ENCODE assay signal across 25 mouse cellular contexts in the genomic region with DNA sequence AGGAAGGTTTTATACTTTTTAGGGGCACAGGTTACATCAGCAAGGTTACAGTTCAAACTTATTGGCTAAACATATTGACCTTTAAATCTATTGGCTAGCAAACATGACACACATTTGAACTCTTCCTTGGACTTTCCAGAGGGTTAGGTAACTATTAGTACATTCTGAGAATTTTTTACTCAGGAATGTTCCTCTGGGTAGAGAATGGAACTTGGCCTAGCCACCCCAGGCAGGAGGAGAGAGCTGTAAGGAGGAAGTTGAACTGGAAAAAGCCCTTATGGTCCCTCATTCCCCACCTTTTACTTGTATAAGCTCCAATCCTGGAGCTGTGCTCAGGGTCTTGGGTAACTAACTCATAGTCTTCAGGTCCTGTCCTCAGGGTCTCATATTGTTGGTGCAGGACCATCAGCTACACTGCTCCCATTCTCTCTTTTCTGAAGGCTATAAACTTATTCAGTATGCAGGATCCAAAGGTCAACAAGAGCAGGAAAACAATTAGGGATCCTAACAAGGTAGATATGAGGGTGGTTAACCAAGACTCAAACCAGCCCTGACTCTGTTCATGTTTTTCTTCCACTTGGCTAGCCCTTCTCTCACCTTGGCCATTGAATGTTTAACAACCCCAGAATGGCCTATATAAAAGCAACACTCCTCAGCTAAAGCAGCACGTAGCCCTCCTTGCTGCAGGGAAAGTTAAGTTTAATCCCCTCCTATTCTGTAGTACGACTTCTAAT.
DNase-seq lines count a peak whose midpoint lies in the region; ATAC-seq and TF ChIP-seq lines count a peak whose summit lies in the region.
"Had no signal": no experiment of that assay in that cellular context is flagged by ENCODE, and none has a peak within 500 bp of the region (broad histone marks: within the 10 kb centered on the region; RNA-seq: fewer than 3 reads in every experiment).

No protein-coding gene starts in this region.

- intact Hi-C loops in heart, postnatal 36 days (cut with DNase I): no loop called here

- H3K4me2 ChIP-seq in liver, embryonic 11.5 days: no peak overlapping the region
- no peak overlapping the region for H3K4me2 ChIP-seq in intestine, embryonic 15.5 days (replicated peaks)
- no peak overlapping the region for H3K4me2 ChIP-seq in kidney, postnatal 0 days (ENCODE audit: low read length)
- H3K4me2 ChIP-seq: heart, embryonic 12.5 days; liver, embryonic 13.5 days; lung, embryonic 14.5 days; midbrain, embryonic 12.5 days; neural tube, embryonic 15.5 days had no signal

- ATAC-seq in liver, embryonic 11.5 days (replicated peaks; ENCODE audit: low FRiP score): no peak
- peak; percentile 70 for ATAC-seq in intestine, embryonic 15.5 days
- ATAC-seq in kidney, postnatal 0 days (replicated peaks; ENCODE audit: low FRiP score, low read depth): peak; percentile 82
- ATAC-seq in activated CD4-positive, CD25-positive, alpha-beta regulatory T cell, adult 4 months: no peak
- ATAC-seq: forebrain, embryonic 16.5 days; hindbrain, postnatal 0 days had no signal

- H3K36me3 ChIP-seq in liver, adult 2 months (ENCODE audit: control insufficient read depth, insufficient read depth, low read length): no peaks in the 10 kb centered on the region
- H3K36me3 ChIP-seq in liver, embryonic 11.5 days (ENCODE audit: control insufficient read depth, insufficient read depth, low read length): no peaks in the 10 kb centered on the region
- H3K36me3 ChIP-seq in intestine, embryonic 15.5 days: no peaks in the 10 kb centered on the region
- H3K36me3 ChIP-seq in kidney, postnatal 0 days (ENCODE audit: insufficient read depth, low read length): no peaks in the 10 kb centered on the region
- H3K36me3 ChIP-seq: liver, embryonic 13.5 days; midbrain, embryonic 12.5 days had no signal

- no peak overlapping the region for H3K9ac ChIP-seq in liver, adult 2 months (ENCODE audit: low read depth, low read length)
- H3K9ac ChIP-seq in liver, embryonic 11.5 days (ENCODE audit: low read depth, low read length): no peak overlapping the region
- H3K9ac ChIP-seq in intestine, embryonic 15.5 days: no peak overlapping the region
- H3K9ac ChIP-seq in kidney, postnatal 0 days (ENCODE audit: low read depth, low read length): no peak overlapping the region
- H3K9ac ChIP-seq: heart, embryonic 12.5 days; liver, embryonic 13.5 days; lung, embryonic 14.5 days; midbrain, embryonic 12.5 days; neural tube, embryonic 15.5 days had no signal

- peak; percentile 73 for DNase-seq in liver, adult 2 months (ENCODE audit: extremely low read depth, low read depth, low spot score)
- no peak for DNase-seq in liver, embryonic 11.5 days (ENCODE audit: low spot score)
- DNase-seq in kidney, postnatal 0 days (ENCODE audit: low spot score): peak; percentile 28
- no peak for DNase-seq in heart, postnatal 36 days
- no peak for DNase-seq in urinary bladder, postnatal 25 days (ENCODE audit: low spot score)
- DNase-seq: adrenal gland, postnatal 36 days; cerebellum, adult 11 months; cerebellum, postnatal 10 days; gastrocnemius, postnatal 25 days; heart, adult 18-20 months; heart, postnatal 10 days; left cerebral cortex, postnatal 4 days; liver, embryonic 13.5 days; lung, embryonic 14.5 days; right cerebral cortex, adult 18-20 months; thymus, adult 18-20 months had no signal

- no peak overlapping the region for H3K4me3 ChIP-seq in liver, adult 2 months (ENCODE audit: insufficient read depth, low read depth, low read length)
- H3K4me3 ChIP-seq in liver, embryonic 11.5 days (ENCODE audit: low read depth, low read length): no peak overlapping the region
- no peak overlapping the region for H3K4me3 ChIP-seq in intestine, embryonic 15.5 days (replicated peaks)
- H3K4me3 ChIP-seq in kidney, postnatal 0 days (replicated peaks; ENCODE audit: low read depth, low read length): no peak overlapping the region
- H3K4me3 ChIP-seq: embryonic facial prominence, embryonic 10.5 days; forebrain, embryonic 10.5 days; heart, embryonic 12.5 days; liver, embryonic 13.5 days; midbrain, embryonic 12.5 days; neural tube, embryonic 15.5 days had no signal

- no peaks in the 10 kb centered on the region for H3K79me2 ChIP-seq in liver, adult 2 months (ENCODE audit: control insufficient read depth, insufficient read depth, low read length)

- 0 out of 2 replicates have a peak overlapping the region, but pooled peaks have one; percentile 29 for H3K27ac ChIP-seq in liver, adult 2 months (replicated peaks; ENCODE audit: insufficient read depth, low read depth, low read length)
- no peak overlapping the region for H3K27ac ChIP-seq in liver, embryonic 11.5 days (ENCODE audit: low read depth, low read length)
- no peak overlapping the region for H3K27ac ChIP-seq in intestine, embryonic 15.5 days
- peak overlapping the region; percentile 54; the same call in 1 of the 2 replicates for H3K27ac ChIP-seq in kidney, postnatal 0 days
- H3K27ac ChIP-seq: embryonic facial prominence, embryonic 10.5 days; forebrain, embryonic 10.5 days; hindbrain, postnatal 0 days; liver, embryonic 13.5 days; midbrain, embryonic 12.5 days; neural tube, embryonic 15.5 days had no signal

- no peaks in the 10 kb centered on the region for H3K27me3 ChIP-seq in liver, adult 2 months (ENCODE audit: control insufficient read depth, insufficient read depth, low read length)
- no peaks in the 10 kb centered on the region for H3K27me3 ChIP-seq in liver, embryonic 11.5 days (replicated peaks; ENCODE audit: control insufficient read depth, insufficient read depth, low read length)
- H3K27me3 ChIP-seq in intestine, embryonic 15.5 days (replicated peaks): no peaks in the 10 kb centered on the region
- H3K27me3 ChIP-seq in kidney, postnatal 0 days (ENCODE audit: insufficient read depth, low read length): no peaks in the 10 kb centered on the region
- H3K27me3 ChIP-seq: heart, embryonic 12.5 days; liver, embryonic 13.5 days; midbrain, embryonic 12.5 days; neural tube, embryonic 15.5 days had no signal

- H3K9me3 ChIP-seq in liver, embryonic 11.5 days (ENCODE audit: control insufficient read depth, low read length): no peaks in the 10 kb centered on the region
- no peaks in the 10 kb centered on the region for H3K9me3 ChIP-seq in intestine, embryonic 15.5 days
- no peaks in the 10 kb centered on the region for H3K9me3 ChIP-seq in kidney, postnatal 0 days (replicated peaks; ENCODE audit: low read length)
- H3K9me3 ChIP-seq: embryonic facial prominence, embryonic 10.5 days; forebrain, embryonic 10.5 days; heart, embryonic 12.5 days; liver, embryonic 13.5 days; midbrain, embryonic 12.5 days; neural tube, embryonic 15.5 days had no signal

- WGBS in liver, adult 2 months: 98% methylated on average over 2 of the region's 2 CpGs
- 88% methylated on average over 2 of the region's 2 CpGs for WGBS in liver, embryonic 11.5 days
- WGBS in intestine, embryonic 15.5 days: 88% methylated on average over 2 of the region's 2 CpGs
- 74% methylated on average over 2 of the region's 2 CpGs for WGBS in kidney, postnatal 0 days

- TF ChIP-seq POLR2A in liver, adult 2 months (IDR thresholded peaks at IDR 0.05; ENCODE audit: extremely low read depth, insufficient read depth, low read length): no peak

- peaks cover 5% of the 10 kb centered on the region for H3K4me1 ChIP-seq in liver, adult 2 months (ENCODE audit: control insufficient read depth, insufficient read depth, low read length)
- no peaks in the 10 kb centered on the region for H3K4me1 ChIP-seq in liver, embryonic 11.5 days (replicated peaks; ENCODE audit: control insufficient read depth, insufficient read depth, low read length)
- H3K4me1 ChIP-seq in intestine, embryonic 15.5 days (replicated peaks): no peaks in the 10 kb centered on the region
- no peaks in the 10 kb centered on the region for H3K4me1 ChIP-seq in kidney, postnatal 0 days (replicated peaks; ENCODE audit: insufficient read depth, low read length)
- H3K4me1 ChIP-seq: embryonic facial prominence, embryonic 10.5 days; forebrain, embryonic 10.5 days; heart, embryonic 12.5 days; midbrain, embryonic 12.5 days; neural tube, embryonic 15.5 days had no signal

- no peak for TF ChIP-seq CTCF in liver, adult 2 months (IDR thresholded peaks at IDR 0.05; ENCODE audit: low read depth, low read length)
- TF ChIP-seq CTCF in kidney, postnatal 0 days (IDR thresholded peaks at IDR 0.05; ENCODE audit: low read depth): no peak

Comparison
In these comparisons a context has a peak if more than half of its experiments do, and no peak if none do; other contexts are left out.
1. DNase-seq: peak in liver, adult 2 months (single experiment) and kidney, postnatal 0 days (single experiment); none in liver, embryonic 11.5 days (single experiment), heart, postnatal 36 days (0 of 2) and urinary bladder, postnatal 25 days (single experiment).
2. H3K27ac ChIP-seq: peak in liver, adult 2 months (single experiment) and kidney, postnatal 0 days (single experiment); none in liver, embryonic 11.5 days (single experiment) and intestine, embryonic 15.5 days (single experiment).
3. ATAC-seq: peak in intestine, embryonic 15.5 days (single experiment) and kidney, postnatal 0 days (single experiment); none in liver, embryonic 11.5 days (single experiment) and activated CD4-positive, CD25-positive, alpha-beta regulatory T cell, adult 4 months (single experiment).